Mouse (Mus musculus) frontal cortex, postnatal 10 days (tissue): ENCODE results near the gene Prune2.

Source experiments
- DNase-seq, 2 experiments: peaks; one replicate each; pipeline ENCODE4 v3.0.0; 2022; ENCODE audit warnings: low spot score in 2 of 2, mixed read lengths in 1 of 2

Gene Prune2

DNA sequence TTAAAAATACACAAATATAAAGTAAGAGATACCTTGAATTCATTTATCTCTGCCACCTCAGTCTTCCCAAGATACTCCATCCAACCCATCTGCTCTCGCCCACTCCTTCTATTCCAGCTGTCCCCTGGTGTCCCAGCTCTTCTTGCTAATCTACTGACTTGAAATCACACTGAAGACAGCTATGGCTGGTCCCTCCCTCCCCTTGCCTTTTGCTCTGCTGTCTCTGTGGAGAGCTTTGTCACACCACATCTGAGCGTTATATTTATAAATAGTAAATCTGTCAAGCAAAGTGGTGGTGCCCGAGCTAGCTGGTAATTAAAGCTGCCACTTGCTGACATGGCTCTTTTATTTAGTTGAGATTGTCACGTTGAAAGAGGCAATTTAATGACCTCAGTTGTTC lies 224.6 kb downstream of the Prune2 start:
- peak in 1 of 2 experiments; percentile 27 for DNase-seq

DNA sequence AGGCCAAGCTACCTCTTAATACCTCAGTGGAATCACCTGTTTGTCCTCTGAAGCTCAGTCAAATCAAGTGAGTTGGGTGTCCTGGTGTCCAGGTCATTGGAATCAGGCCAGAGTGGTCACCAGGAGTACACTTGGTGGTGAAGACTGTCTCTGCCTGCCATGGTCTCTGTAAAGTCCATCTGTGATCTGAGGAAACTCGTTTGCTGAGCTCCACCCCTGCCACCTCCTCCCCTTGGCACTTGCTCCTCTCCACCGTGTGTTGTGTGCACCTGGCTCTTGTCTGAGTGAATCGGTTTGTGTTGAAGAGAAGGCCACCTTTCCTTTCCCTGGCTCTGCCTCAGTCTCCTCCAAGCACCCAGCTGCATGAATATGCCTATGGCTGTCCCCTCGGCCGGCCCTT lies 238.8 kb downstream of the Prune2 start:
- DNase-seq, result no peak

DNA sequence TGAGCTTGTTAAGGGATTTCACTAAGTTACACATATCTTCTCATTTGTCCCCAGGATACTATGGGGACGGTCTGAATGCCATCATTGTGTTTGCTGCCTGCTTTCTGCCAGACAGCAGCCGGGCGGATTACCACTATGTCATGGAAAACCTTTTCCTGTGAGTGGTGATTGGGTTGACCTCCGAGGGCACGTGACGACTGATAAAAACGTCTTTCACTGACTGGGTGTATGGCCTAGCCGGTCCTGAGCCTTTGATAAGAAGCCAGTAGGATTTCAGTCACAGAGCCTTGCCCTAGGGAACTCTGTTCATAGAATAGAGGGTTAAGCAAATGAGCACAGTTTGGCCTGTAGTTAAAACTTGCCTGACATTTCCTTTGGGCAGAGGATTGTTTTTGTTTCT lies 243.1 kb downstream of the Prune2 start:
- DNase-seq, result no peak

DNA sequence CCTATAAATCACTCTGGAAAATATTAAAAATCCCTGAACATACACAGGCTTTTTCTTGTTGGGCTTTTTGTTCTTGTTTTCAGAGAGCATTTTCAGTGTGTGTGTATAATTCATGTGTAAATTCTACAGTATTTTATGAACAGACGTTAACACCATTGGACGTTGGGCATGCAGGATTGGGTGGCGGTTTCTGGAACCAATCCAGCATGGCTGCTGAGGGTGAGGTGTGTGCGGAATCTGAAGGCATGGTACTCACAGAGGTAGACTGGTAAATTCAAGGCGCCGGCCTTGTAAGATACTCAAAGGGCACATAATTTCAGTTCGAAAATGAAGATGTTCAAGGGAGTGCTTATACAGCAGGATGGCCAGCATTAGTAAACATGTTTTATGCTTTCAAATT lies 251.2 kb downstream of the Prune2 start:
- DNase-seq, result no peak

DNA sequence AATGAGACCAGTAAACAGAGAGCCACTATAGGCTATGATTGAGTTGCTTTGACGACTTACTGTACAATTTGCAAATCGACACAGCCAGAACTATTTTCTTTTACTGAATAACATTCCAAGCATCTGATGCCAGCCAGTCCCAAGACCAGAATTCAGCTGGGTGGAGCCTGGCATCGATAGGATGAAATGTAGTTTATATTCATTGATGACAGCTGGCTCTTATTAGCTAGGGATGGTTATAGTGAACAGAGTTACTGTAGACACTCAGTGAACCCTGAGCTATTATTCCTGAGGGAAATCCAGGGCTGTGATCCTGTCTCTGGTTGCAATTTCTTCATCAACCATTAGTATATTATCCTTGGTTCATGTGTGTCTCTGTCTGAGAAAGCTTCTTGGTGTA lies 254.6 kb downstream of the Prune2 start:
- no peak for DNase-seq

DNA sequence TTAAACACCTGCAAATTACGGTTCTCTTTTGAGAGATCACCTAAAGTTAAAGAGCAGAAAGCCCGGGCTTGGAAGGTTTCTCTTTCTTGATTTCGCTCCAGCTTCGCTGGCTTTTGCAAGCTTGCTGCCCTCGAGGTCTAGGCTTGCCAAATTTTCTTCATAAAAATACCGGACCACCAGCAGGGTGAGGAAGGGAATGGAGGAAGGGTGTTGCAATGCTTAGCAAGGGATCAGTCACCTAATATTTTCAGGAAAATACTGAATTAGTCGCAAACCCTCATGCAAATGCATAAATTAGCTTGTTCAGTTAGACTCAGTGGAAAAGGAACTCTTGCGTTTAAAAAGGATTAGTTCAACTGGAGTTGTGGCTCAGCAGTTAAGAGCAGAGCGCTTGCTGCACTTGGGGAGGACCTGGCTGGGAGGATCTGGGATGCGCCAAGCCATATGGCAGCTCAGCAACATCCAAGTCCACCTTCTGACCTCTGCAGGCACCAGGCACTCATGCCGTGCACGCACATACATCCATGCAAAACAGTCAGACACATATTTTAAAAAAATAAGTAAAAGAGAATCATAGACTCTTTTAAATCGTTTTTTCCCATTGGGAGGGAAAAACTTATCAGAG lies 259.1 kb downstream of the Prune2 start:
- DNase-seq, result no peak

DNA sequence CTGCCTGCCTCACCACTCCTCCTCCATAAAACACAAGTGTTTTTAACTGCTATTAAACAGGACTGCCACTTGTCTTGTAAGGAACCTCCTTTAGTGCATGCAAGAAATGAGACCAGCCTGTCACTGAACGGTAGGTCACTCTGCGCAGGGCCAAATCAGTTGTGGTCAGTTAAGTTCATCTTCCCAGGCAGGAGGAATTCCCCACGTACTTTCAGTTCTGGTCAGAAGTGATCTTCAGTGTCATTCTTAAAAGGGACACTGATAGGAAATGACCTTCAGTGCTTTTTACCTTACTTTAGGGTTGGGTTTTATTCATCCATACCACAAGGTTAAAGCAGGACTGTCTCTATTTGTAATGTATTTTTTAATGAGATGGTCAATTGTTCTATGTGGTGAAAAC lies 262.3 kb downstream of the Prune2 start:
- no peak for DNase-seq

DNA sequence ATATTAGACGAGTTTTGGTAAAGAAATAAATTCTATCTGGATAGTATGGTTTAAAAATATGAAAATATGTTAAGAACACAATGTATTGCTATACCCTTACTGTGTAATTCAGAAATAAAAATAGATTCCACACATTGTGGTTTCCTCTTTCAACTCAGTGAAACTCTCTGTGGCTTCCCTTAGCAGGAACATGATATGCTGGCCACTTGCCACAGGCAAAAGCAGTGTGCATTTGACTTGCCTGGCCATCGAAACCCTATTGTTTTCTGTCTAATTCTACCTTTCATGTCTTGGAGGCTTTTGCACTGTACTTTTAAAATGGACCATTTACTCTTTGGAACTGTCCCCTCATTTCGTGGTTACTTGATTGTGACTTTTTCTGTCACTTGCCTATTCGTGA lies 267.9 kb downstream of the Prune2 start:
- no peak for DNase-seq

DNA sequence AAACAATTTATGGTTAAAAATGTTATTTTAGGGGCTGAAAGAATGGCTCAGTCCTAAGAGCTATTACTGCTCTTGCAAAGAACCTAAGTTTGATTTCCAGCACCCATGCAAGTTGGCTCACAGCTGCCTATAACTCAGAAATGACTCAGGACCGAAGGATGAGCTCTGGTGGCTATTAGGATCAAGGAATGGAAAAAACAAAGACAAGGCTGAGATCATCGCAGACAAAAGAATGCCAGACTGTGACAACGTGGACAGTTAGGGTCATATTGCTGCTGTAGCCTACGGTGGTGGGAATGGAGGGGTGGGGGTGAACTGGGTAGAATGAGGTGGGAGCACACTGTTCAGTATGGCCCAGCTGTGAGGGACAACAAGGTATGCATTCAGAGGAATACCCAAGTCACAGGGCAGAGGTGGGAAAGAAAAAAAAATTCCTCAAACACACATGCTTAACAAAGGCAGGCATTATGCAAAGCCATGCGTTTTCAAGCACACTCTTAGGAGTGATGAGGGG lies 269.7 kb downstream of the Prune2 start:
- no peak for DNase-seq

DNA sequence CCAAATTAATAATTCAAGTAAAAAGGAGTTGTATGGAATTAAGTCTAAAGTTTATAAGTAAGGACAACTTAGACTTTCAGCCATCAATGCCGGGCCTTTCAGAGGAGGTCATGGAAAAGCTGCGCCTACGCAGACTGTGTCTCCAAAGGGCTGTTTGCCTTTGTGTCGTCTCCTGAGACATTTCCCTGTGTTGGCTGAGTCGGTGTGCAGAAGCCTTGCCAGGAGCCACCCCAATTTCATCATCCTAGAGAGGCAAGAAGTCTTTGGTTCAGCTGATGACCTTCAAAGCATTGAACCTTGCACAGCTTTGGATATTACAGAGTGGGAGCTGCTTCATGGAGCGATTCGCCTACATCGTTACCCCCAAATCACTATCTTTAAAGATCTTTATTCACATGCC lies 270.2 kb downstream of the Prune2 start:
- DNase-seq, result no peak

DNA sequence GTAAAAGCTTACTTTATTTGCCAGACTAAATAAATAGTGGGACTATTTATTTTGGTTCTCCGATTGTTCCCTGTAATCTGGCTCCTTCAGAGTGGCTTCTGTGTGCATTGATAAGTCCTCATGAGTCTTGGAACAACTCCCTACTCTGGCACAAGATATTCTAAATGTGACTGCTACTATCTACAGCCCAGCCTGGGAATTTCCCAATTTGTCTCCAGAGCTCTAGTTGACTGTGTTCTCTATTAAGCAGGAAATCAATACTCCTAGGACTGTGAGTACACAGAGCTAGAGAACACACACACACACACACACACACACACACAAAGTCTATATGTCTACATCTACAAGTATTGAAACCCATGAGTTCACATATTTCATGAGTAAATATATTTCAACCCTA lies 274.1 kb downstream of the Prune2 start:
- no peak for DNase-seq

DNA sequence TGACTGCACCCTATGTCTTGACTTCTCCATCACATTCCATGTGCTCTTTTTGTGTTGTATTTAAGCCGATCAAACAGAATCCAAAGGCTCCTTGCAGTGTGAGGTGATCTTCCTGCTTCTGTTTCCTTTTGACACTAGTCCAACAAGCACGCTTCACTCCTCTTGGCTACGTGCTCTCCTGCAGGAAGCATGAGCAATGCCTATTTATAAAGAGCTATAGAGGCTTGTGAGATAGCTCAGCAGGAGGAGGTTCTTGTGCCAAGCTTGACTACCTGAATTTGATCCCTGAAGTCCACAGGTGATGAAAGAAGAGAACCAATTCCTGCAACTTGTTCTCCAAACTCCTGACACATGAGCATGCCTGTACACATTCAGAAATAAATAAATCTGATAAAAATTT lies 282.6 kb downstream of the Prune2 start:
- no peak for DNase-seq

DNA sequence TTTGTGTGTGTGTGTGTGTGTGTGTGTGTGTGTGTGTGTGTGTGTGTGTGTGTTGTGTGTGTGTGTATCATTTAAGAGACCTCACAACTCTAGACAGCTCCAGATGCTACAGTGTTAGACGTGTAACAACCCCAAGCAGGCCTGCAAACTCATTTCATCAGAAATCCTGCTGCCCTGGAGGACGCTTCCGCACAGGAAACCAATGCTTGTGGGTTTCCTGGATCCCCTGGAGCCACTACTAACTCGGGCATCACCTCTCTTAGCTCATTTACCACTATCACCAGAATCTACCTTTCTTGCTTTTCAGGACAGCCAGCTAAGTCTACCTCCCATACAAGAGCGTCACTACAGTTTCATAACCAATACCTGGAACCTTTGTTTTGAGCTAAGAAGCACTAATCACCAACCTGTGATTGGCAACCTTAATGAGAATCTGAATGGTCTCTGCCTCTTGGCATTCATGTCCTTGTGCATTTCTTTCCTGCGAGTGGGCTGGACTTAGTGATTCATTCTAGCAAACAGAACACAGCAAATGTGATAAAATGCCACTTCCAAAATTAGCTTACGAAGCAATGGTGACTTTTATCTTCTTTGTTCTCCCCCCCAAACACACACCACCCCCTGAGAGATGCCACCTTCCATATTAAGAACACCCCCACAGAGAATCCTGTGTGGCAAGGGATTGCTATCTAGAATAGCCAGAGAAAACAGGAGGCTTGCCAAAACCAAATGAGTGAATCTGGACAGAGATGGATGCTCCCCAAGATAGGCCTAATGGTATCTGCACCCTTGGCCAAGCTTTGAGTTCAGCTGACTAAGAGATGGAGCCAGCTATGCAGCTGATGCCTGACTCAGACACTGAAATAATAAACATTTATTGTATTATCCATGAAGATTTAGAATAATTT lies 284.5 kb downstream of the Prune2 start:
- no peak for DNase-seq

DNA sequence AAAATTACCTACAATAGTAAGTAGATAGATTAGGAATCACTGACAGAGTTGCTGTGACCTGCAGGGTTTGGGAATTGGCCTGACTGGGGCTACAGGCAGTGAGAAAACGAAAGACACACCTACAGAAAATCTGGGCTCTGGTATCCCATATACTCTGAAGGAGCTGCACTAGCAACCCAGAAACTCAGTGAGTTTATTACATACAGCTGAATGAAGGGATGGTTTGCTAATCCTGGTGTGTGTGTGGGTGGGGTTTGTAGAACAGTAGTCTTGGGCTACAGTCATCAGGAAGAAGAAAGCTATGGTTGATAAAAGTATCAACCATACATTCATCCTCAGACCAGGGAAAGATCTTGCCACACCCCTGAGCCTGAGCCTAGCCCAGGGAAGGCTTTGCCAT lies 285.3 kb downstream of the Prune2 start:
- DNase-seq, result no peak

DNA sequence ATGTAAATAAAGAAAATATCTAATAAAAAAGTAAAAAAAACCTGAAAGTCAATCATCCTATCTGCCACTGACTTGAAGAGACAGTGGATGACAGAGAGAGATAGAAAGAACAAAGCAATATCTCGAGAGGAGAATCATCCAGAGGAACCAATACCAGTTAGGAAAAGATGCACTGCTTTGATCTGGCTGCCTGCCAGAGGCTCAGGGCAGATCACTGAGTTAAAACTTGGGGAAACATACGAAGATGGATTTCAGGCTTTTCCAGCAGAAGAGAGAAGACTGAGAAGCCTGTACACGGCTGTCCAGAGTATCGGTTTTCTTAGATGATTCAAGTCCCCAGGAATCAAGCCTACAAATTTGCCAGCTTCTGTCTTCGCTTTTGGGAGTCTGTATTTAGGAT lies 287.0 kb downstream of the Prune2 start:
- no peak for DNase-seq

DNA sequence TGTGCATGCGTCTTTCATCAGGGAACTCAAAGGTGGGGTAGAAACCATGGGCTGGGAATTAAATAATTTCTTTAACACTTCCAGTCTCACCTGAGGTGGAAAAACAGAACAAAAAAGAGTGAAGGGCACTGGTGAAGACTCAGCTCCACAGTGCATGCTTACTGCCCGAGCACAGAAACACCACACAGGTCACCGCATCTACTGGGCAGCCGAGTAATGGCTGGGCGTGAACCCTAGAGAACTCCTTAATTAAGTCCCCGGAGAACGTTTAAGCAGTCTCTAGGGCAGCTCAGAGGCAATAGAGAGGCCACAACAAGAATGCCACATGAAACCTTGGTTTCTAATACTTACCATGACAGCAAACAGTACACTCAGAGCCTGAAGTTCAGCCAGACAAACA lies 288.6 kb downstream of the Prune2 start:
- no peak for DNase-seq

DNA sequence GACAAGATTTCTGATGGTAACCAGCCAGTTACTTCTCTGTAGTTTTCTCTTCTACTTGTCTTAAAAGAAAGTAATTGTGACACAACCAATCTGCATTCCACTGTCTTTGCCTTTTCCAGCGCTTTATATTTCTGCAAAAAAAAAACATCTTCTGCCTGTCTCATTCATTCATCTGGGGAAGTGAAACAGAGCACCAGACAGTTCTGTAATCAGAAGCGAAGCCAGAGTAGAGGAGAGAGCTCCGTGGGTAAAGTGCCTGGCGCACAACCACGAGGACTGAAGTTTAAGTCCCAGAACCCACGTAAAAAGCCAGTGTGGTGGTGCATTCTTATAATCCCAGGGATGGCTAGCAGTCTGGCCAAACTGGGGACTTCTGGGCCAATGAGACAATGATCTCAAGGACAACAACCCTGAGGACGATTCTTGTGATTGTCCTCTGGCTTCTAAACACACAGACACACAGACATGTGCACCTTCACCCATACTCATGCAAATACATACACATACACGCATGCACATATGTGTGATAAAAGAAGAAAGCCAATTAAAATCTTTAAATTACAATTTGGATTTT lies 291.5 kb downstream of the Prune2 start:
- DNase-seq, result no peak

DNA sequence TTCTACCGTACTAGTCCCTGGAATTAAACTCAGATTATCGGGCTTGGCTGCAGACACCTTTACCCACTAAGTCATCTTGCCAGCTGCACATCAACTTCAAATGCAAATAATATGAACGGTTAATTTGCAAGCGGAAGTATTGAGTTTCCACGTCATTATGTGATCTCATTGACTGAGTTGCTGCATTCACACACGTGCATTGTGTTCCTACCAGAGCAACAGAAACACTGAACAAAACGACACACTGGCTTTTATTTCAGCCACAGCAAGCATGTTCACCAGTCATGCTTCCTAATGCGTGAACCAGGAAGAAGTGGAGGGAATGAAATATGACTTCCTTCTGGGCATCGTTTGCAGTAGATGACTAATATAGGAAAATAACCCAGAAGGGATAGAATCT lies 293.8 kb downstream of the Prune2 start:
- DNase-seq, result no peak

DNA sequence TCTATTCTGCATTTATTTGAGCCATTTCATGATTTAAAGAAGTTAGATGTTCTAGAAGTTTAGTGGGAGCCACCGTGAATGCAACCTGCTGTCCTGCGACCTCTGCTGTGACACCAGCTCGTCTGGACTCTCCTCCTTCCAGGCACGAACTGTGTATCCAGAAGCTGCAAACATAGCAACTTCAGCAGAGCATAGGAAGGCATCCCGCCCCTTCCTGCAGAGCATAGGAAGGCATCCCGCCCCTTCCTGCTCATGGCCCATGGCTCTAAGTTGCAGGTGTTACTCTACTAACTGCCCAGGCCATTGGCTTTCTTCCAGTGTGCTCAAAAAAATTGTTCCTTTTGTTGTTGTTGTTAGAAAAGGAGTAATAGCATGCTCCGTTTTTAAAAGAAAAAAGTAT lies 294.9 kb downstream of the Prune2 start:
- DNase-seq, result no peak

DNA sequence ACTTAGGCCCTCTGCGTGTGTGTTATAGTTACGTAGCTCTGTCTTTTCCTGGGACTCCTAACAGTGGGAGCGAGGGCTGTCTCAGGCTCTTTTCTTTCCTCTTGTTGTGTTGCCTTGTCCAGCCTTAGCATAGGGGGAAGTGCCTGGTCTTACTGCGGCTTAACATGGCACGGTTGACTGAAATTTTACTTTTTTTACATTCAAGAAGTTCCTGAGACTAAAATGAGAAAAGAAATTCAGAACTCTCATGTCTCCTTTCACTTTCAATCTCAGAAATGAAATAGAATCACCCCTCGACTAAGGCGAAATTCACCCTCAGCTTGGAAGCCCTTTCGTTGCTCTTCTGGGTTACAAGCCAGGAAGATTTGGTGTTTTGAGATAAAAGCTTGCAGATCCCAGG lies 295.5 kb downstream of the Prune2 start:
- DNase-seq, result no peak

DNA sequence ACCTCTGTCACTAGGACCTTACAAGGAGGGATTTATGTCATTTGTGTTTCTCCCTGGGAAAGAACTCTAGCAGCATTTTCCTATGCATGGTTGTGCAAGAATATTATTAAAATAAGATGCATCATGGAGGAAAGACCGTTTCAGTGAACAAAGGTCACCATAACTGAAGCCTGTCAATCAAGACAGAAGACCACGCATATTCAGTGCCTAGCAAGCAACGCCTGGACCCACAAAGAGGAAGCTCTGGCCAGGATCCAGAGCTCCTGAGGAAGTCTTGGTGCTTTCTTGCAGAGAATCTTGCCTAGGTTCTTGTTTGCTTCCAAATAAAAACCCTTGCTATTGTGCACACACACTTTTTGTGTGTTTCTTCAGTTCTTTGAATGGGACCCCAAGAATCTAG lies 296.9 kb downstream of the Prune2 start:
- DNase-seq, result no peak

DNA sequence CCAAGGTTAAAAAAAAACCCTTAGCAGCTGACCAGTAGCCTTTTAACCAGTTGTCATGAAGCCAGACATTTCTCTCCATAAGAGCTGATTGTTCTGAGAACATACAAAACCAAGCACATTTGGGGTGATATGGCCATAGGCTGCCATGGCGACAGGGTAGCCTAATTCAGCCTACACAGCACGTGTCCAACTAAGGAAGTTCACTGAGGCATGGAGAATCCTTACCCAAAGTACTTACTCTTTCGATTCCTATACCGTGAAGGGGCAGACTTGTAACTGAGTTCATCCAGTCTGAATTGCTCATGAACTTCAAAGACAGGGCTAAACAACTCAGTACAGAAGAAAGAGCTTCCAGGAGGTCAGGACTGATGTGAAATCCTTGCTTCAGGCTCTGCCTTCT lies 299.6 kb downstream of the Prune2 start:
- no peak for DNase-seq

DNA sequence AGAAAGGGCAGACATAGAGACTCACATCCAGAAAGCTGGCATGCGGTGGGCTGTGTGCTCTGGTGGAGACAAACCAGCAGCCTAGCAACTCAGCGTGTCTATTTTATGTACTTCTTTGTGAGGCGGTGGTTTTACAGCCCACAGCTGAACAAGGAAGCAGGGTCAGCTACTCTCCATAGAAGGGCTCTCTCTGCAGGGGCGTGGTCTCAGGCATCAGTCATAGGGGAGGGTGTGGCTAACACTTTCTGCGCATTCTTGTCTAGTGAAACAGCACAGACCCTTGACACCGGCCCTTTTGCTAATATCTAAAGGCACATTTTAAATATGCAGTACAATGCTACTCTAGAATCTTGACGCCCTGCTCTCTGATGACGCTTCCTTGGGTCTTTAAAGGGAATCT lies 300.5 kb downstream of the Prune2 start:
- no peak for DNase-seq
